Mouse (Mus musculus) adrenal gland, adult 8-10 months (tissue): ENCODE results near the gene Mindy4. TPM values are rescaled to one million over a fixed set of nuclear protein-coding genes. Genes with fewer than 3 reads are reported as not detected.

Source experiments
- DNase-seq: peaks from one replicate; pipeline ENCODE4 v3.0.0; 2022
- total RNA-seq, 4 experiments: library from RNA; stranded (reverse); gene quantifications; 2 replicates each; pipeline ENCODE4 v1.2.4; 2022

The Mindy4 gene
- total RNA-seq, 4 experiments from 2014 or later, result 4.0 to 10.2 (median 6.3) TPM

GRCm38 (mm10) chr6:55313893-55314292 lies 110.7 kb downstream of the Mindy4 start:
- DNase-seq, result no peak

GRCm38 (mm10) chr6:55314628-55315027 lies 111.4 kb downstream of the Mindy4 start:
- DNase-seq, result no peak

- no peak for DNase-seq
Observed at GRCm38 (mm10) chr6:55318597-55318996, 115.4 kb downstream of the Mindy4 start.

DNA sequence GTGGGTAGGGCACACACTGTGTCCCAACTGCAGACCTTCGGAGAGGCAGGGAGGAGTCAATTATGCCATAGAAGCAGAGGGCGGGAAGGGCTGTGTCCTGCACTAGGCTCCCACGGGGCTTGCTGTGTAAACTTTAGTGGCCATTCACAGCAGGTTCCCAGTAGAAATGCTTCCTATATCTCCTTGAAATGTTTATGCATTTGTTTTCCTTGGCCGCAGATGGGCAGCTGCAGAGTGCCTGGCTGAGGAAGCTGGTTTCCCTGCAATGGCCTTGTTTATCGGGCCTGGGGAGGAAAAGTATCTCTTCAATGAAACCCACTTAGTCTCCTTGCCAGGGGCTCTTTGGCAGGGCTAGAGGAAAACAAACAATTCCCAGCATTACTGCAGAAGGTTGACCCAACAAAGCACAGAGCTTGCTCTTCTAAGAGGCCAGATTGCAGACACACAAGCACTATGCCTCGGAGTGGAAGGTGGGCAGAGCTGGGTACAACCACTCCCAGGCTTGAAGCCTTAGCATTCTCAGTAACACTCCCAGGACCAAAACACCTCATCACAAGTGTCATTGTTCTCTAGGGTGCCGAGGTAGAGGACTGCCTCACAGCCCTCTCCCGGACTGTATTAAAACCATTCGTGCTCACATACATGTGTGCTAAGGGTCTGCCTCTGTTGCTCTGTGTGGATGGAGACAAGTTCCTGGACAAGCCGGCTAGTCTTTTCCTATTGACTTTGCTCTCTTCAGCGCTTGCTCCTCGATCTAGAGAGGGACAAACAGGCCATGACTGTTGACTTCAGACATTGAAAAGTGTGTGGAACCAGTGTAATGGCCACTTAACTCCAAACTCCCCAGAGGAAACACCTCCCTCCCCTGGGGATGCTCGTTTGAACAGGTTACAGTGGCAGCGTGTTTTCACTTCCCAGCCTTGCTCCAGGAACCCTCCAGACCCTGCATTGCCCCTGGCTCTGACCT lies 116.7 kb downstream of the Mindy4 start:
- no peak for DNase-seq

DNA sequence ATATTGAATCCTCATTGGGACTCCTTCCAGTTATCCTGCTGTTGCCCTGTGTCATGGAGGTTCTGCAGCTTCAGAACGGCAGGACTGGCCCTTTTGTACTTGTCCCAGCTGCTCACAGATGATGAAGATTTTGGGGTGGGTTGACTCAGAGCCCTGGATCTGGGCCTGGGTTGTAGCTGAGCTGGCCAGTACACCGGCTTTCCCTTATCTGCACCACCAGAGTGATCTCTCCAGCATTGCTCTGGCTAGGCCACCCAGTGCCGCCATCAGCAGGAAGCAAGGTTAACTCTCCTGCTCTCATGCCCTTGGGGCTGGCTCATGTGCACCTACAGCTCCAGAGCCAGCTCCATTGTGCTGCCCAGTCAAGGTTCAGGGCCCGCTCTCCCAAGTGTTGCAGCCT lies 117.7 kb downstream of the Mindy4 start:
- no peak for DNase-seq

DNA sequence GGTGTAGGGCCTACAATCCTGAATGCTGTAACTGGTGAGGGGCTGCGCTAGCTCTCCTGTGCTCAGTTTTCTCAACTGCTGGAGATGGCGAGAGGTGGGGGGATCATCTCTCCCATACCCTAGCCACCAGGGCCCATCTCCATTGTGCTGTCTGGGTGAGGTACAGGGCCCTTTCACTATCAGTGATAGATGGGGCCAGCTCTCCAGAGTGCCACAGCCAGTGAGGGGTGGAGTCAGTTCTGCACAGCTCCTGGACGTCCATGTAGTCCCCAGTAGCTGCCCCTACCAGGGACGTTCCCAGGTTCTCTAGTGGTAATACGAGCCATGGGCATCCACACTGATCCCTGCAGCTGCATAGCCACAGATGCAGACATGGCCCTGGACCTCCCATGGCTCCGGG lies 118.3 kb downstream of the Mindy4 start:
- DNase-seq, result no peak

GRCm38 (mm10) chr6:55322980-55323379 lies 119.8 kb downstream of the Mindy4 start:
- no peak for DNase-seq

DNA sequence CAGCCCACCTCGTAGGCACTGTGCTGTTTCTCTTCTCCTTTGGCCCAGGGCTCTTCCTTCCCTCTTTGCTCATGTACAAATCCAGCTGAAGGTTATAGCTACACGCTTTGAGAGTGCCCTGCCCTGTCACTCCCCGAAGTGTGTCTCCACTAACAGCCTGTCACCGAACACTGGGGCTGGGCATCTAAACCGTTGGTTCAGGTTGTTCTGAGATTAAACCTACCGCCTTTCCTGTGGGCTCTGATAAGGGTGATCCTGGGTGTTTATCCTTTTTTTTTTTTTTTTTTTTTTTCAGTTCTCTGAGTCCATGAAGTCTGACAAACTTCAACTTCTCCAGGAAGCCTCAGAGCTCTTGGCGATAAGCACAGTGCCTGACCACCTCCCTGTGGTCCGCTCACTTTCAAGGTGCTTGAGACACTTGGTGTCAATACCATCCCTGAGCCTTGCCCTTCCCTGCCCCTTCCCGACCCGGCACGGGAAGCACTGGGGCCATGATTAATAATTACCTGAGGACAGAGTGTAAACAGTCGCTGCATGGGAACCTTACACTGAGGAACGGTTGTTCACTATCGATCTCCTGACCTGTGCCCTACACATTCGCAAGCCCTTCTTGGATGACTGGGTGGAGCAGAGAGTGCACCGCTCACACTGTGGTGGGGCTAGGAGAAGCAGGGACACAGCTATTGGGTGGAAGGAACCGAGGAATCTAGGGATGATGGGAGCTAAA lies 120.9 kb downstream of the Mindy4 start:
- no peak for DNase-seq

DNA sequence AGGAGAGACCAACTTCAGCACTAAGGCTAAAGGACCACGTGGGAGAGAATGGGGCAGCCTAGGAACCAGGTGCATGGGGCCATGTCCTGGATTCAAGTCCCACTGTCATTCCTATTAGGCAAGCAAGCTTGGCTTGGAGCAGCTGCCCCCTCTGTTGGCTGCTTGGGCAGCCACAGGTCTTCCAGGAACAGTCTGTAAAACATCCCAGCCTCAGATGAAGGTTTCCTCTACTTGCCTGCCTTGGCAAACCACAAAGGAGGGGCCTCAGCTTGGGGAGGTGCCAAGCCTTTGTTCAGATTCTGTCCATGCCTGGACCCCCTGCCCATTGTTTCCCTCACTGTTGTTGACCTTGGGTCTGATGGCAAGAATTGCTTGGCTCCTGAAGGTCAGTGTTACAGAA lies 121.6 kb downstream of the Mindy4 start:
- DNase-seq, result no peak

- no peak for DNase-seq
Observed at GRCm38 (mm10) chr6:55326299-55326698, 123.1 kb downstream of the Mindy4 start.

GRCm38 (mm10) chr6:55327326-55327725 lies 124.1 kb downstream of the Mindy4 start:
- no peak for DNase-seq

GRCm38 (mm10) chr6:55328179-55328578 lies 125.0 kb downstream of the Mindy4 start:
- no peak for DNase-seq

DNA sequence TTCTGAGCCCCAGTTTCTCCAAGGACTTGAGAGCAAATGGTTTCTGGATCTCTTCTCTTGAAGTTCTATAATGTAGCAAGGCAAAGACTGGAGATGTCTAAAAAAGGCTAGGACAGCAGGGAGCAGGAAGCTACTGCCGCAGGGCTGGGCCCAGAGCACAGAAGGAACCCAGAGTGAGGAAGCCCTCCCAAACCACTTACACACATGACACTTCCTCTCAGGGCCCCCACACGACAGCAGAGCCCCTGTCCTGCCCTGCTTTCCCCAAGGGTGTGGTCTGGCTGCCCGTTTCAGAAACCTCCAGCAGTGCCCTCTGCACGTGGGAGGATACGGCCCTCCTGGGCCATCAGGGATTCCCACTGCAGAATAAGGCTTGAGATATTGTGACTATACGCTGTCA lies 128.1 kb downstream of the Mindy4 start:
- no peak for DNase-seq

GRCm38 (mm10) chr6:55332100-55332772 lies 129.1 kb downstream of the Mindy4 start:
- no peak for DNase-seq

DNA sequence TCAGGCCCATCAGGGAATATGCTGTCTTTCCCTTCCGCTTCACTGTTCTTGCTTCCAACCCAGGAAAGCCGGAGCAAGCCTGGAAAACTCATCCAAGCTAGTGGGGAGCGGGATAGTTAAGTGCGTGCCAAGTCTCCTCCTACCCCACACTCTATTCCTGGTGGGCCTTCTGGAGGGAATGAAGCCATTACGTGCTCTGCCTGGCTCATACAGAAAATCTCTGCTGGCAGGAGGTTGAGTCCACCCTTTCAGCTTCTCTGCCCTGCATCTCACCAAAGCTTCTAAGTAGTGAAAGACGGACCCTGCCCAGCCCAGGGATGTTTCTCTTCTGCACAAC lies 129.6 kb downstream of the Mindy4 start:
- DNase-seq, result no peak

- no peak for DNase-seq
Observed at GRCm38 (mm10) chr6:55335989-55336514, 132.9 kb downstream of the Mindy4 start, which contains the start of gene Aqp1. Aqp1 (plus strand) TSS chr6:55336432.

DNA sequence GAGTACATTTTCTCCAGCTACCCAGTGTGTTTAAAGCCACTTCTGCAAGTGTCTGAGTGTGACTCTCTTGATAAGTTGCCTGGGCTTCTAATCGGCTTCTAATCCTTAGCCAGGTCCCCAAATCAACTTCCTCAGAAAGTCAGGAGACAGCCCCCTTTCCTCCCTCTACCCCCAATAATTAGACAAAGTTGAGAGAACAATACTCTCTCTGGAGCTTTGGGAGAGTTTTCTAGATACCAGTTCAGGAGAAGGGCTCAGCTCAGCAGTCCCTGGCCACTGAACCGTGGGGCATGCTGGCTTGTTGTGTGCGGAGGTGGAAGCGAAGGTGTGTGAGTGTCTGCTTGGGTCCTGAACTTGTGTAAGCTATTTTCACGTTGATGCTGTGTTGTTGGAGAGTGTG lies 134.1 kb downstream of the Mindy4 start:
- DNase-seq, result no peak

- DNase-seq, result no peak
Observed at GRCm38 (mm10) chr6:55338077-55338476, 134.9 kb downstream of the Mindy4 start.

DNA sequence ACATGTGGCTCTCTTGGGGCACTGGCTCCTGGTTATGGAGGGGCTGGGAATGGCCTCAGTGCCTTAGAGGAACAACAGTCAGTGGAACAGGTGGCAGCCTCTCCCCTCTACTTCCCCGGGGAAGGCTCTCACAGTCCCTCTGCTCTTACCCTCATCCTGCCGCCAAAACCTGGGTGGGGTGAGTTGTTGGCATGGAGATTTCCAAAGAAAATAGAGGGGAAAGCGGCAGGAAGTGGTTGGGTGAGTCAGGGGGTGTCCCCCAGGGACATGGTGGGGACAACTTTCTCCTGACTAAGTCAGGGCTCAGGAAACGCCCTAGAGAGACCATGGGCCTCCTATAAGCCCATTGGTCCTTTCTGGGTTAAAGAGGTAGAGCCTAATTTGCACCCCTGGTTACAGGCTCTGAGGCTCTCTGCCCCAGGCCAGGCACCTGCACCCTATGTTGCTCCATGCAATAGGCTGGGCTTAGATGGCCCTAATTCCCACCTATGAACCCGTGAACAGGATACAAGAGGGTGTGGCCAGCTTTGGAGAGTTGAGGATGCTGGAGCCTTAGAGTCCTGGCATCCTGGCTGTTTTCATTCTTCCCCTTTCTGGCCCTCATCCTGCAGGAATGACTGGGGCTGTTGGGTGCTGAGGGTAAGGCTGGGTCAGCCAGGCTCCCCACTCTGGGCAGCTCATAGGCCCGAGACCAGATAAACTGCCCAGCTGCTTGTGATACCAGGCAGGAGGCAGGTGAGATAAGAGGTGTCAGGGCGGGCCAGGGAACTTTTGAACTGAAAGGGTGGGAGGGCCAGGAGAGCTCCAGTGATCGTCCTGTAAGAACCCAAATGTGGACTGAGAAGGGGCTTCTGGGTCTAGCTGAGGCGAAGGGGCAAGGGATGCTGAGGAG lies 136.0 kb downstream of the Mindy4 start:
- DNase-seq, result no peak

GRCm38 (mm10) chr6:55341688-55342087 lies 138.5 kb downstream of the Mindy4 start:
- DNase-seq, result no peak

GRCm38 (mm10) chr6:55342328-55342727 lies 139.1 kb downstream of the Mindy4 start:
- DNase-seq, result no peak

DNA sequence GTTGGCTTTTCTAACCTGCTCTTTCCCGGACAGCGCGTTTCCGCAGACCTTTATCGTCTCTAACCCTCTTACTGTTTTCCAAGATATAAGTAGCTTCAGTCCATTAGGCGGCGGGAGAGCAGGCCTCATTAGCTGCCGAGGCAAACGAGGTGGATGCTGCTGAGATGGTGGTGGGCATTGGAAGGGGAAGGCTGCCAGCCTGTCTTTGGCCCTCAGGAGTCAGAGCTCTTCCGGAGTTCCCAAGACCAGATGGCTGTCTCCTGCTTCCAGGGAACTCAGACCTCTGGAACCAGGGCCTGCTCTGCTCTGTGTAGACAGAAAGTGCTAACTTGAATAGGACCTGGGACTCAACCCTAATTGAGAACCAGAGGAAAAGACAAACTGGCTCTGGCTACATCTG lies 140.3 kb downstream of the Mindy4 start:
- no peak for DNase-seq
